Mouse (Mus musculus) limb, embryonic 14.5 days (tissue): ENCODE results near the gene Pgs1. TPM values are rescaled to one million over a fixed set of nuclear protein-coding genes. Genes with fewer than 3 reads are reported as not detected.
A peak's percentile ranks its signal among the peaks of the same experiment; 100 is the strongest.

ENCODE experiments used
- ATAC-seq: fragments of 200-750 bp; cut with Nextera tagmentation; 2 replicates; pipeline ENCODE4 v1.8.0; 2017; ENCODE audit warnings: low read depth, moderate number of reproducible peaks, moderate TSS enrichment; ENCODE audit not compliant: low FRiP score
- DNase-seq: peaks from one replicate; pipeline ENCODE4 v3.0.0-alpha.2; 2015; ENCODE audit warnings: low spot score
- H3K27ac ChIP-seq: fragments of 300-500 bp; sonication (generic); replicated peaks from 2 replicates; pipeline ENCODE4 v1.5.1; 2014; ENCODE audit warnings: low read depth, mild to moderate bottlenecking, low read length, moderate library complexity, mixed read lengths
- H3K27me3 ChIP-seq: fragments of 300-500 bp; sonication (generic); 2 replicates; pipeline ENCODE4 v1.6.1; 2014; ENCODE audit warnings: low read length, mixed read lengths; ENCODE audit not compliant: control insufficient read depth, insufficient read depth
- H3K36me3 ChIP-seq: fragments of 300-500 bp; sonication (generic); 2 replicates; pipeline ENCODE4 v1.6.1; 2014; ENCODE audit warnings: mild to moderate bottlenecking, low read length, moderate library complexity, mixed read lengths; ENCODE audit not compliant: control insufficient read depth, insufficient read depth
- H3K4me1 ChIP-seq: fragments of 300-500 bp; sonication (generic); 2 replicates; pipeline ENCODE4 v1.6.1; 2014; ENCODE audit warnings: antibody characterized with exemption, low read length, mixed read lengths; ENCODE audit not compliant: control insufficient read depth, insufficient read depth
- H3K4me2 ChIP-seq: fragments of 300-500 bp; sonication (generic); replicated peaks from 2 replicates; pipeline ENCODE4 v1.6.1; 2014; ENCODE audit warnings: low read depth, mild to moderate bottlenecking, low read length, moderate library complexity; ENCODE audit not compliant: severe bottlenecking
- H3K4me3 ChIP-seq: fragments of 300-500 bp; sonication (generic); replicated peaks from 2 replicates; pipeline ENCODE4 v1.5.1; 2014; ENCODE audit warnings: low read length
- H3K9ac ChIP-seq: fragments of 300-500 bp; sonication (generic); 2 replicates; pipeline ENCODE4 v1.6.1; 2014; ENCODE audit warnings: mild to moderate bottlenecking, low read depth, low read length, moderate library complexity; ENCODE audit not compliant: severe bottlenecking
- H3K9me3 ChIP-seq: fragments of 300-500 bp; sonication (generic); 2 replicates; pipeline ENCODE4 v1.6.1; 2016; ENCODE audit warnings: low read length; ENCODE audit not compliant: control insufficient read depth
- POLR2A ChIP-seq: fragments of 200-500 bp; IDR thresholded peaks from 2 replicates; pipeline ENCODE4 v1.8.0; 2012; ENCODE audit warnings: inconsistent platforms, mild to moderate bottlenecking, moderate library complexity, borderline replicate concordance; ENCODE audit not compliant: insufficient read depth, insufficient read length; ENCODE audit errors: extremely low read depth
- WGBS: fragments of 180-500 bp; shearing (Covaris S2); extraction: QIAGEN DNeasy Blood & Tissue Kit; methylation state at CpG from one replicate; pipeline ENCODE4 v1.1.7; 2014; 5-methylcytosine and 5-hydroxymethylcytosine counted together
- polyA plus RNA-seq, 2 experiments: library from polyadenylated mRNA; depleted of rRNA in 1 of 2; stranded (reverse) in 1 of 2; unstranded in 1 of 2; fragments of >200 nt; fragmentation: Nextera tagmentation in 1 of 2; extraction: Ambion mirVana in 1 of 2; gene quantifications; 2 replicates each; pipeline versions ENCODE4 v1.2.1 to v1.2.3; 2012 to 2014

The Pgs1 gene
- polyA plus RNA-seq (2012; rRNA removed) = 36.2 and 41.7 TPM in 2 replicates
- polyA plus RNA-seq (2014; fragmentation: Nextera tagmentation; extraction: Ambion mirVana) = 30.5 and 35.9 TPM in 2 replicates

- peaks cover 11% of the 10 kb centered on the region for H3K4me1 ChIP-seq
- H3K9ac ChIP-seq = peak within 1 kb of the TSS; percentile 84
- H3K36me3 ChIP-seq = no peaks in the 10 kb centered on the region
- 0 out of 2 replicates have a peak, but pooled peaks have one; percentile 19 for TF ChIP-seq POLR2A
- H3K4me3 ChIP-seq = peak within 1 kb of the TSS; percentile 99
- H3K9me3 ChIP-seq = no peaks in the 10 kb centered on the region
- 6% methylated on average over 43 of the region's 51 CpGs for WGBS
- DNase-seq (peak; percentile 90), ATAC-seq (peak; percentile 88)
- H3K27ac ChIP-seq = peak within 1 kb of the TSS; percentile 41
- peak within 1 kb of the TSS; percentile 88 for H3K4me2 ChIP-seq
- H3K27me3 ChIP-seq = no peaks in the 10 kb centered on the region
Measured at GRCm38 (mm10) chr11:117986126-117987031, at the start of gene Pgs1. TSS of gene Pgs1 (plus strand) at chr11:117986292.

GRCm38 (mm10) chr11:117939004-117939730 lies 46.9 kb upstream of the Pgs1 start:
- 58% methylated on average over 4 of the region's 4 CpGs for WGBS
- 0 out of 2 replicates have a peak overlapping the region, but pooled peaks have one; percentile 0 for H3K4me2 ChIP-seq
- no peak for ATAC-seq
- H3K27me3 ChIP-seq = no peaks in the 10 kb centered on the region
- H3K4me3 ChIP-seq = no peak overlapping the region
- peaks cover 40% of the 10 kb centered on the region for H3K4me1 ChIP-seq
- peak overlapping the region; percentile 78 for H3K27ac ChIP-seq
- no peaks in the 10 kb centered on the region; the same call in 1 of the 2 replicates for H3K9me3 ChIP-seq
- H3K9ac ChIP-seq = no peak overlapping the region; the same call in 1 of the 2 replicates
- H3K36me3 ChIP-seq = no peaks in the 10 kb centered on the region
- no peak for TF ChIP-seq POLR2A
- DNase-seq = no peak

GRCm38 (mm10) chr11:117939741-117940285 lies 46.3 kb upstream of the Pgs1 start:
- Histone ChIP-seq H3K36me3 (no peaks in the 10 kb centered on the region), H3K4me1 (peaks cover 34% of the 10 kb centered on the region), H3K4me3 (no peak overlapping the region), H3K9ac (no peak overlapping the region; the same call in 1 of the 2 replicates), H3K27me3 (no peaks in the 10 kb centered on the region), H3K4me2 (0 out of 2 replicates have a peak overlapping the region, but pooled peaks have one; percentile 0), H3K27ac (peak overlapping the region; percentile 78), H3K9me3 (no peaks in the 10 kb centered on the region; the same call in 1 of the 2 replicates)
- TF ChIP-seq POLR2A = no peak
- 4% methylated on average over 7 of the region's 7 CpGs for WGBS
- DNase-seq (peak; percentile 89), ATAC-seq (peak; percentile 86)

GRCm38 (mm10) chr11:117940881-117941280 lies 45.2 kb upstream of the Pgs1 start:
- ATAC-seq (no peak), DNase-seq (no peak)
- TF ChIP-seq POLR2A = no peak
- Histone ChIP-seq H3K27me3 (no peaks in the 10 kb centered on the region), H3K27ac (no peak overlapping the region), H3K9me3 (no peaks in the 10 kb centered on the region; the same call in 1 of the 2 replicates), H3K4me1 (peaks cover 25% of the 10 kb centered on the region), H3K4me2 (no peak overlapping the region), H3K36me3 (no peaks in the 10 kb centered on the region), H3K4me3 (no peak overlapping the region), H3K9ac (no peak overlapping the region)
- WGBS = 86% methylated on average over 6 of the region's 6 CpGs
